Mouse (Mus musculus): Measurements from ENCODE around the gene Trappc10.

Gene Trappc10

DNA sequence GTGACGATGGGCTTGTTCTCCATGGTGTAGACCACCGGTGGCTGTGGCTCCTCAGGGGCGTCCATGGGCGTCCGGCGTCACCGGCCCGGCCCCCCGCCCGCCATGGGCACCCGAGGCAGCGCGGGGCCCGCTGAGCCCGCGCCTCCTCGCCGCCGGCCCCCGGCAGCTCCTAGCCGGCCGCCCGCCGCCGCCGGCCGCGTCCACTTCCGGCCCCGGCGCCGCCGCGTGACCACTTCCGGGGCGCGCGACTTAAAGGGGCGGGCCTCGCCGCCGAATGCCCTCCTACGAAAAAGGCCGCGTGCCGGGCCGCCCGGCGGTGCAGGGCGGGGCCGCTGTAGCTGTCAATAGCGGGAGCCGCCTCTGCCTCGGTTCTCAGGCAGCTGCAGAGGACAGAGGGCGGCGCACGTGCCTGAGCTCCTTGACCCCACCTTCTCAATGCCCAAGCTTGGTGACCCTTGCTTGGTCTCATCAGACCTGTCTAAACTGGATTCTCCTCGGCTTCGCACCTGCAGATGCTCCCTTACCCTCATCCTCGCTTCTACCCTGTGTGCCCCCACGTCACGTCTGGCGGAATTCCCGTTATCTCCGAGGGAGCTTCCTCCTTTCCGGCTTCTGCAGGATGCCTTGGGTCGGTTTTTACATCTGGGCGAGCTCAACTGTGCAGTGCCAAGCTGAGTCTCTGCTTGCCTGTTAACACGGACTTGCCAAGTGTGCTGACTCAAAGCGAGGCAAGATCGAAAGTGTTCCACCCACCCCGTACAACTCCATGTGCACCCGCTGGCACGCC lies at the start of gene Trappc10:
TSS of gene Trappc10 (minus strand) at position 204 of the 787 bp plus-strand sequence.
- DNase-seq (ENCODE audit: low read depth, low spot score), result peak; percentile 89
- no peaks in the 10 kb centered on the region for H3K36me3 ChIP-seq (ENCODE audit: control insufficient read depth, insufficient read depth, low read length, poor library complexity, severe bottlenecking)

DNA sequence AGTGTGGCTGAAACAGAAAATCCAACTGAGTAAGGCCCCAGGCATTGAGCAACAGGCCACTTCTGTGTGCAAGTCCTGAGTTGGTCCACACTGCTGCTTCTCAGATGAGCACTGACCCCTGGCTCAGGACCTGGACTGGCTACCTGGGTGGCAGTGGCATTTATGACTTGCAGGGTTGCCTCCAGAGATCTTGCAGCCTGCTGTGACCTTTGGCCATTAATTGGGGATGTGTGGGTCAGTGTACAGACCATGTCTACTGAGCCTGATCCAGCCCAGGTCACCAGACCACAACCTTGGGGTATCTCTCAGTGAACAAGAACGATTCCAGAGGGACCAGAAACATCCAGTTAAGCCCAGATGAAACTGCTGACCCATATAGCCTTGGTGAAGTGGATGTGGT lies 49.1 kb upstream of the Trappc10 start:
- DNase-seq (ENCODE audit: low read depth, low spot score), result no peak
- Histone ChIP-seq H3K36me3 (ENCODE audit: control insufficient read depth, insufficient read depth, low read length, poor library complexity, severe bottlenecking) (no peaks in the 10 kb centered on the region), H3K27me3 (ENCODE audit: control insufficient read depth, insufficient read depth, low read length, poor library complexity, severe bottlenecking) (no peaks in the 10 kb centered on the region)

More for the DNA sequence above, at the start of gene Trappc10:
- H3K27me3 ChIP-seq (ENCODE audit: control insufficient read depth, insufficient read depth, low read length, poor library complexity, severe bottlenecking), result no peaks in the 10 kb centered on the region

DNA sequence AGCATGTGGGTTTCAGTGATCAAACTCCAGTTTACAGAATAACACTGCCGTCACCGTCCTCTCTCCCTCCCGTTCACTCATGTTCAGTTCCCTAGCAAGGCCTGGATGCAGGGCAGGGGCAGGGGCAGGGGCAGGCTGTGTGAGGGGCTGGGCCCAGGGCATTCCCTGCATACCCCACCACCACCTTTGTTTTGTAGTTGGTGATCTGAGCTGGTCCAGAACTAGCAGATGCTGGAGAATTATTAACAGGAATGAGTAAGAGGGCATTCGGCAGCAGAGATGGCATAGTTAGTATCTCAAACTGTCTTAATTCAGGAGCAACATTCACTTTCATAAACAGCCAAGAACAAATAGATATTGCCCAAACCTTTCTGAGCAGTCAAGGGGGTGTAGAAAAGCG lies 47.9 kb upstream of the Trappc10 start:
- Histone ChIP-seq H3K36me3 (ENCODE audit: control insufficient read depth, insufficient read depth, low read length, poor library complexity, severe bottlenecking) (peaks cover 1% of the 10 kb centered on the region; the same call in 1 of the 2 replicates), H3K27me3 (ENCODE audit: control insufficient read depth, insufficient read depth, low read length, poor library complexity, severe bottlenecking) (no peaks in the 10 kb centered on the region)
- DNase-seq (ENCODE audit: low read depth, low spot score), result no peak

- no peak for DNase-seq (ENCODE audit: low read depth, low spot score)
- peaks cover 5% of the 10 kb centered on the region; the same call in 1 of the 2 replicates for H3K36me3 ChIP-seq (ENCODE audit: control insufficient read depth, insufficient read depth, low read length, poor library complexity, severe bottlenecking)
- no peaks in the 10 kb centered on the region for H3K27me3 ChIP-seq (ENCODE audit: control insufficient read depth, insufficient read depth, low read length, poor library complexity, severe bottlenecking)
Observed at GRCm38 (mm10) chr10:78290730-78291535, 46.5 kb upstream of the Trappc10 start.

DNA sequence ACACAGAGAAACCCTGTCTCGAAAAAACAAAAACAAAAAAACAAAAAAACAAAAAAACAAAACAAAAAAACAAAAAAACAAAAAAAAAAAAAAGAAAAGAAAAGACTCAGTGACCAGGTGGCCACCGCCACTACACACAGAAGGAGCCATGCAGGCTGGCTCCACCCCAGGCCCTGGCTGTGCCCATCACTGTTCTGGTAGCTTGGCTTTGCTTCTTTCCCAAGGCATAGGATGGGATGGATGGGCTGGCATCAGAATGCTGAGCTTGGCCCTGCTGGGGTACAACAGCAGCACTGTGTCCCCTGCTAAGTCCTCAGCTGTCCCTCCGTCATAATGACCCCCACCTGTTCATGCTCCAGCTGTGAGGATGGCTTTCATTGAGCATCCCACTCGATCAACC lies 44.5 kb upstream of the Trappc10 start:
- Histone ChIP-seq H3K27me3 (ENCODE audit: control insufficient read depth, insufficient read depth, low read length, poor library complexity, severe bottlenecking) (no peaks in the 10 kb centered on the region), H3K36me3 (ENCODE audit: control insufficient read depth, insufficient read depth, low read length, poor library complexity, severe bottlenecking) (peaks cover 9% of the 10 kb centered on the region)
- no peak for DNase-seq (ENCODE audit: low read depth, low spot score)

DNA sequence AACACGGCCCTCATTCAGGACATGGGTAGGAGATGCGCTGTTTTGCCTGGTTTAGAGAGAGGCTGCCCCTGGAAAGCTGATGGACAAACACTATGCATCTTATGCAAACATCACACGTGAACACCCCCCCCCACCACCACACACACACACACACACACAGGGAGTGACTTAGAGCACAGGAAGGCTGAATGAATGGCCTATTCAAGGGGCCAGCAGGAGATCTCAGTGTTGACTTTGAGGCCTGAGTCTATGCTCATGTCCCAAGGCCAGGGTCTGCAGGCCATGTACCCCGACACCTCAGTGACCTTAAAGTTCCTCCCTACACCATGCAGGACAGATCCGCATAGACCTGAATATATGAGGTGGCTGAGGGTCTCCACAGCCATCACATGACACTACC lies 43.7 kb upstream of the Trappc10 start:
- Histone ChIP-seq H3K36me3 (ENCODE audit: control insufficient read depth, insufficient read depth, low read length, poor library complexity, severe bottlenecking) (peaks cover 9% of the 10 kb centered on the region), H3K27me3 (ENCODE audit: control insufficient read depth, insufficient read depth, low read length, poor library complexity, severe bottlenecking) (no peaks in the 10 kb centered on the region)
- DNase-seq (ENCODE audit: low read depth, low spot score), result no peak

DNA sequence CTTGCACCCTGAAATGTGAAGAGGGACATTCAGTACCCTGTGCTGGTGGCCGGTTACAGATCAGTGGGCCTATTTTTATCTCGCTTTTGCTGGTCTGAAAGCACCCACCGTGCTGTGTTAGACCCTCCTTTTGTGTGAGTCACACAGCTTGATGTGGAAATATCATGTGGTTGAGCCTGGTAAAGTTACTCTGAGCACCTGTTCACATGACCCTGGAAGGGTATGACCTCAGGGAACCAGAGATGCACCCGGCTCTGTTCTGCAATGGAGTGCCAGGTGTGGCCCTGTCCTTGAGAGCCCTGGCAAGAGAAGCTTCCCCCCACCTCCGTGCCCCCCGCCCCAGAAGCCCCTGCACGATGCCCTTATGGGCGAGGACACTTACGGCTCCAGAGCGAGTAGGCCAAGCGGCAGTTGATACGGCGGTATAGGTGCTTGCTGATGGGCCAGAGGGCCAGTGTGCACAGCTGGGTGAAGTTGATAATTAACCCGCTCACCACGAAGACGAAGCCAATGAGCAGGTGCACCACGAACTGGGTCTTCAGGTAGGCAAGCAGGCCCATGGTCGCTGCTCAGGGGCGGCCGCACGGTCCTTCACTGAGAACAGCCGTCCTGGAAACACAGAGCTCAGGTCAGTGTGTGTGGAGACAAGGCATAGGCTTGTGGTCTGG lies 43.2 kb upstream of the Trappc10 start:
- Histone ChIP-seq H3K27me3 (ENCODE audit: control insufficient read depth, insufficient read depth, low read length, poor library complexity, severe bottlenecking) (no peaks in the 10 kb centered on the region), H3K36me3 (ENCODE audit: control insufficient read depth, insufficient read depth, low read length, poor library complexity, severe bottlenecking) (peaks cover 12% of the 10 kb centered on the region)
- no peak for DNase-seq (ENCODE audit: low read depth, low spot score)

- DNase-seq (ENCODE audit: low read depth, low spot score), result no peak
- H3K27me3 ChIP-seq (ENCODE audit: control insufficient read depth, insufficient read depth, low read length, poor library complexity, severe bottlenecking), result no peaks in the 10 kb centered on the region
- H3K36me3 ChIP-seq (ENCODE audit: control insufficient read depth, insufficient read depth, low read length, poor library complexity, severe bottlenecking), result peaks cover 15% of the 10 kb centered on the region
Observed at GRCm38 (mm10) chr10:78285959-78286358, 41.5 kb upstream of the Trappc10 start.

- Histone ChIP-seq H3K36me3 (ENCODE audit: control insufficient read depth, insufficient read depth, low read length, poor library complexity, severe bottlenecking) (peaks cover 15% of the 10 kb centered on the region), H3K27me3 (ENCODE audit: control insufficient read depth, insufficient read depth, low read length, poor library complexity, severe bottlenecking) (no peaks in the 10 kb centered on the region)
- no peak for DNase-seq (ENCODE audit: low read depth, low spot score)
Observed at GRCm38 (mm10) chr10:78285409-78285808, 41.0 kb upstream of the Trappc10 start.

GRCm38 (mm10) chr10:78284812-78285211 lies 40.4 kb upstream of the Trappc10 start:
- Histone ChIP-seq H3K27me3 (ENCODE audit: control insufficient read depth, insufficient read depth, low read length, poor library complexity, severe bottlenecking) (no peaks in the 10 kb centered on the region), H3K36me3 (ENCODE audit: control insufficient read depth, insufficient read depth, low read length, poor library complexity, severe bottlenecking) (peaks cover 15% of the 10 kb centered on the region)
- DNase-seq (ENCODE audit: low read depth, low spot score), result no peak

DNA sequence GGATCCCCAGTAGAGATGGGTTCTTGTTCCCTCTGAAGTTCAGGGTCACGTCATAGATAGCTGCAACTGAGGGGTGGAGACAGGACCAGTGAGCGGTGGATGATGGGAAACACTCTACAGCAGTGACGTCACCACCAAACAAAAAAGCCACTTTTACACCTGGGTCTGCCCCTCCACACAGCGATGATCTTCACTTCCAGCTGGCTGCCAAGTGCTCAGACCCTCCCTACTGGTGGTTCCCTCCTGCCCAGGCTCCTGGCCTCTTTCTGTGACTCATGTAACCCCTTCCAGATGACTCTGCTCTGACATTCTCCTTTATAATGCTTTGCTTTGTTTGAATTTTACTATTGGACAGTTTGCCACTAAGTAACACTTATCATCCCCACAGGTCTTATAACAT lies 38.0 kb upstream of the Trappc10 start:
- no peak for DNase-seq (ENCODE audit: low read depth, low spot score)
- Histone ChIP-seq H3K36me3 (ENCODE audit: control insufficient read depth, insufficient read depth, low read length, poor library complexity, severe bottlenecking) (peaks cover 18% of the 10 kb centered on the region), H3K27me3 (ENCODE audit: control insufficient read depth, insufficient read depth, low read length, poor library complexity, severe bottlenecking) (no peaks in the 10 kb centered on the region)

GRCm38 (mm10) chr10:78280486-78280885 lies 36.0 kb upstream of the Trappc10 start:
- H3K27me3 ChIP-seq (ENCODE audit: control insufficient read depth, insufficient read depth, low read length, poor library complexity, severe bottlenecking), result no peaks in the 10 kb centered on the region
- no peak for DNase-seq (ENCODE audit: low read depth, low spot score)
- H3K36me3 ChIP-seq (ENCODE audit: control insufficient read depth, insufficient read depth, low read length, poor library complexity, severe bottlenecking), result peaks cover 18% of the 10 kb centered on the region

GRCm38 (mm10) chr10:78279210-78279609 lies 34.8 kb upstream of the Trappc10 start:
- peak; percentile 77 for DNase-seq (ENCODE audit: low read depth, low spot score)
- H3K36me3 ChIP-seq (ENCODE audit: control insufficient read depth, insufficient read depth, low read length, poor library complexity, severe bottlenecking), result peaks cover 14% of the 10 kb centered on the region

GRCm38 (mm10) chr10:78277835-78278234 lies 33.4 kb upstream of the Trappc10 start:
- H3K27me3 ChIP-seq (ENCODE audit: control insufficient read depth, insufficient read depth, low read length, poor library complexity, severe bottlenecking), result no peaks in the 10 kb centered on the region
- no peak for DNase-seq (ENCODE audit: low read depth, low spot score)
- H3K36me3 ChIP-seq (ENCODE audit: control insufficient read depth, insufficient read depth, low read length, poor library complexity, severe bottlenecking), result peaks cover 21% of the 10 kb centered on the region

More at GRCm38 (mm10) chr10:78279210-78279609, 34.8 kb upstream of the Trappc10 start:
- H3K27me3 ChIP-seq (ENCODE audit: control insufficient read depth, insufficient read depth, low read length, poor library complexity, severe bottlenecking), result no peaks in the 10 kb centered on the region

DNA sequence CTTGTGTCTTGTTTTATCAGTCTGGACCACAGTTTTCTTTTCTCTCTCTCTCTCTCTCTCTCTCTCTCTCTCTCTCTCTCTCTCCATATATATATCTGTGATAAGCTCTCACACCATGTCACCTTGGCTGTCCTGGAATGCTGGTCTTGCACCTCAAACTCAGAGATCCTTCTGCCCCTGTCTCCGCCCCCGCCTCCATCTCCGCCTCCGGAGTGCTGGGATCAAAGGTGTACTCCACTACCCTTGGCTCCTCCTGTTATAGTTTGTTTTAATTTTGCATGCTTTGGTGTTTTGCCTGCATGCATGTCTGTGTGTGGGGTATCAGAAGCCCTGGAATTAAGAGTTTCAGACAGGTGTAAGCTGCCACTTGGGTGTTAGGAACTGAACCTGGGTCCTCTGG lies 31.8 kb upstream of the Trappc10 start:
- DNase-seq (ENCODE audit: low read depth, low spot score), result no peak
- H3K36me3 ChIP-seq (ENCODE audit: control insufficient read depth, insufficient read depth, low read length, poor library complexity, severe bottlenecking), result peaks cover 23% of the 10 kb centered on the region
- no peaks in the 10 kb centered on the region for H3K27me3 ChIP-seq (ENCODE audit: control insufficient read depth, insufficient read depth, low read length, poor library complexity, severe bottlenecking)

Data from splenic B cell, adult 2 months (primary cell).